Mouse (Mus musculus) thymus, postnatal 10 days (tissue): ENCODE data around the gene Cnga2.
A peak's percentile ranks its signal among the peaks of the same experiment; 100 is the strongest.
"Not testable (repeated sequence)": the region's sequence is repeated elsewhere in the genome, so short reads cannot be mapped to it uniquely, and the experiment has no call there.

Experiments used
- DNase-seq, 2 experiments: peaks; one replicate each; pipeline ENCODE4 v3.0.0; 2021; ENCODE audit warnings: low spot score in 2 of 2

Cnga2 gene

DNA sequence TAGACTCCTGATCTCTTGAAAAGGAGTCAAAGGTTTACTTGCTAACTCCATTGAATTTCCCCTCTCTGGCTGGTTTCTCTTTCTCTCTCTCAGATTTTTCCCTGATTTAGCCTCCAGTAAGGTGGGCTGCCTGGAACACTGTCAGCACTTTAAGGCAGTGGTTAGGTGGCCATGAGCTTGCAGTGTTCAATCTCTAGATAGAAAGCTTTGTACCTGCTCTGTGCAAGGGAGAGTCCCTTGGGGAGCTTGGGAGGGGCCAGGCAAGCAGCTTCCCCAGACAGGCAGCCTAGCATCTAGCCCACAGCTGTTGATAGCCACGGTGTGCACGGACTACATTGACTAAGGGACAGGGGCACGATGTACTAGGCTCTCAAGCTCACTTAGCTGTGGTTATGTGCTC is at the start of gene Cnga2:
Gene Cnga2 (plus strand): TSS at position 301 of the 400 bp plus-strand sequence.
- no peak for DNase-seq

DNA sequence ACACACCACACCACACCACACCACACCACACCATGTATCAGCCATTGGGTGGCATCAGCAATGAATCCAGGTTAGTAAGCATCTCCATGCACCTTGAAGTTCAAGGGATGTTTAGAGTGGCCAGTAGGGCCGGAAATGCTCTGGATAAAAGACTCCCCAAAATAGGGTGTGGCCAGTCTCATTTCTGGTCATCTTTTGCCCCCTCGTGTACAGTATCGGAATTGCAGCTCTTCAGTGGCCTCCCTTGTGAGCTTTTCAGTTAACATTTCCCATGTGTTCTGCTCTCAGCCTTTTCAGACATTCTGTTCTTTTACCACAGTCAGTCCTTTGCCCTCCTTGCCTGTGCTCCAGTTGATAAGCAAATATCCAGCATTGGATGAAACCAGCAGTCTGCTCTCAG is 45.0 kb upstream of the Cnga2 start:
- peak in 1 of 2 experiments; percentile 19 for DNase-seq

DNA sequence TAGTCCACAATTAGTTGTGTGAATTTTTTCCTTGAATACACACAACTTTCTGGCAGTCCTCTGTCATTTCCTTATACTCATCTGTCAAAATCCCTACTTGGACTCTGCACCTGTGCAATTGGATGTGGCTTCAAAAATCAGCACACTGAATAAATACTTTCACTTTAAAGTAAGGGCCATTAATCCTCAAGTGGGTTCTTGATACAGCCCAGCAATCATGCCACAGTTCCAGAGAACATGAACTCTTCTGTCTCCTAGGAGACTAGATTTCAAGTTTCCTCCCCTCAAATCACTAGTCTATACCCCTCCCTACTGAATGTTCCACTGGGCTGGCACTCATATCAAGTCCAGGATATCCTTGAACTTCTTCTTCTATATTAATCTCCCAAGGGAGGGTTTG is 33.3 kb upstream of the Cnga2 start:
- no peak for DNase-seq

DNA sequence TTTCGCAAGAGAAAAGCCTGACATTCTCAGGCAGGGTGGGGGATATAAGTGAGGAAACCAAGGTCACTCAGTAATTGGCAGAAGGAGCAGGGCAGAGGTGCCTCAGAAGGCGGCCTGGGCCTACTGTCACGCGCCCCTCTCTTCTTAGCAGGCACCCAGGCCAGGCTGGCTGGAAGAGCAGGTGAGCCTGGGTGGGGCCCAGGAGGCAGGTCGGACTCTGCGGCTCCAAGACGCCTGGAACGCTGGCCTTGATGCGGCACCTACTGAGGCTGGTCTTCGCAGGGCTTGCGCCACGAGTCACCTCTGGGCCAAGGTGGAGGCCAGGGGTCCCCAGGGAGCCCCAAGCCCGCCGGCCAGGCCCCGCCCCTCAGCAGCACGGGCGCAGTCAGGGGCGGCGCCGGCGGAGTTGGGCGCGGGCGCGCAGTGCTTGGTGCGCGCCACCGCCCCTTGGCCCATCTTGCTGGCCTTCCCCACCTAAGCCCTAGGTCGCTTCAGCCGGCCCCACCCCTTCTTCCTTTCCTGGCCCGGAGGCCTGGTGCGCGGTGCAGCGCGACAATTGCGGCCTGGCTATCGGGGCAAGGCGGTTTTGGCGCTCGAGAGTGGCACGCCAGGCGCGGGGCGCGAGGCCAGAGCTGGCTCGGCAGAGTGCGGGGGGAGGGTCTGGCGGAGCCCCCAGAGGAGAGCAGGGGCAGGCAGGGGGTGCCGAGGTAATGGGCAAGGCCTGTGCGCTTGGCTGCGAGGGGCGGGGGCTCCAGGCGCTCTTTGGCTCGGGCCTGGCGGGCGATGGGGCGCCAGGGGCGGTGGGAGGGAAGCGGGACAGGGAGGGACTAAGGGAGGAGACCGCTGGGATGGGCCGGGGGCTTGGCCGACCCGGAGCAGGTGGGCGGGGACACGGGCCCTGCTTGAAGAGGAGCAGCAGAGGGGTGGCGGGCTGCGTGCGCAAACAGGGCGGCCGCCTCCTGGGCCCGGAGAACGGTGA is 29.3 kb upstream of the Cnga2 start, which contains the start of gene Prrg3:
Gene Prrg3 (plus strand): TSS at position 552 of the 979 bp plus-strand sequence.
- no peak for DNase-seq

DNA sequence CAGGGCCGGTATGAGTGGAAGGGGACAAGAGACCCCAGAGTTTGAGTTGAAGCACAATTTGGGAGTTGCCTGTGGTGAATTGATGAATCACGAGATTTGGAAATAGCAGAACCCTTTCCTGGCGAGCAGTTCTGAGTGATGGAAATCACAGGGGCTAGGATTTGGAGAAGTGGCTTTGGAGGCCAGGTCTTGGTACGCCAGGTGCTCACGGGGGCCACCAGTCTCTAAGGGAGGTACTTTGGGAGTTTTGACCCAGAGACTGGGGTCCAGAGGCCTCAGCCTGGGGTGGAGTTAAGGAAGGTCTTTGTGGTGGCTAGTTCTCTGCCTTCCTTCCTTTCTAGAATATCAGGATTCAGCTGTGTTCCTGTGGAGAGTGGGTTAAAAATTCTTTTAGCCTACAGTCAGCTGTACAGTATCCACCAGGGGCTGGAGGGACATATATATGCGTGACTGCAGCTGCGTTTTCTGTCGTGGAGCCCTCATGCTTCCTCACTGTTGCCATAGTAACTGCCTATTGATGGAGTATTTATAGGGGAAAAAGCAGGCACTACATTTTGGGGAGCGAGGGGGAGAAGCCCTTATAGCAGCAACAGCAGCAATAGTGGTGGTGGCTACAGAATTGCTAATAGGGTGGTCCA is 28.3 kb upstream of the Cnga2 start:
- no peak for DNase-seq

DNA sequence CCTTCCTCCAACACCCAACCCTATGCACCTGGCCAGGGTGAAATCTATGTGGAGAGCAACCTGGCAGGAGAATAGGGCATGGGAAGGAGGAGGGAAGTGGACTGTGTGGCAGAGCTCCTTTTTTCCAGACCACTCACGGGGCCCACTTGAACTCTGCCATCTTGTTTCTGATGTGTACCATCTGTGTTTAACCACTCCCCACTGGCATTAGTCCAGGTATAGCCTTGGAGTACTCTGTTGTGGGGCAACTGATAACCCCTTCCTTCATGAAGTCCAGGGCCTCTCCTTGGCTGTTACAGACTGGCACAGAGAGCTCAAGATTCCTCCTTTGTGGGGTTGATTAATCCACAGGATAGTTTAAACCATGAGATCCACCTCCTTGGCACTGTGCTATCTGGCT is 23.4 kb upstream of the Cnga2 start:
- no peak for DNase-seq

DNA sequence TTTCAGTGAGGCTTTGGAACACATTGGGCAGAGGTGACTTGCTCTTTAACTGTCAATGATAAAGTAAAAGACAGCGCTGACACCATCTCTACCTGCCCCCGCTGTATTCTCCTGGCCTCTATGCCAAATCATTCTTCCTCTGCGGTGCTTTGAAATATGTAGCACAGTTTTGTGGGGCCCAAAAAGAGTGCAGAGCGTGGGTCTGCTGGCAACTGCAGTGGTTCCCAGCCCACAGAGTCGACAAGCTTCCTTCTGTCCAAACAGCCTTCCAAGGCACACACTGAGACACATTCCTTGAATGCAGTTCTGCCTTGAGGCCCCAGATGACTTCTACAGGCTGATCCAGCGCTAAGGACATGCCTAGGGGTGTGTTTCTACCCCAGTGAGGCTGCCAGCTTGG is 22.8 kb upstream of the Cnga2 start:
- no peak for DNase-seq

DNA sequence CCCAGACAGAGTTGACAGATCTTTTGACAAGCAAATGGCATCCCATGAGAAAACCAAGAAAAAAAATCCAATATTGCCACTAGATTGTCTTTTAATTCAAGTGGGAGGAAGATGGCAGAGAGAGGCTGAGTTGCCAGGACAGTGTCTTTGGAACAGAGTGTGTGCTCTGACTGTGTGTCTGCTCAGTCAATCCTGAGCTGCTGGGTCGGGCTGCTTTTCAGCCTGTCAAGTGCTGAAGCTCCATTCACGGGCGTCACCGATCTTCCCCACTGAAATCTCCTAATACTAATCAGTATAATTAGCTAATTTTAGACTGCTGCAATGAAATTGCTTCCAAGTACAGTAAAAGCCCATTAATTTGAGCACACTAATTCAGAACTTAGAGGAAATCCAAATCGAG is 20.3 kb upstream of the Cnga2 start:
- DNase-seq: no peak

DNA sequence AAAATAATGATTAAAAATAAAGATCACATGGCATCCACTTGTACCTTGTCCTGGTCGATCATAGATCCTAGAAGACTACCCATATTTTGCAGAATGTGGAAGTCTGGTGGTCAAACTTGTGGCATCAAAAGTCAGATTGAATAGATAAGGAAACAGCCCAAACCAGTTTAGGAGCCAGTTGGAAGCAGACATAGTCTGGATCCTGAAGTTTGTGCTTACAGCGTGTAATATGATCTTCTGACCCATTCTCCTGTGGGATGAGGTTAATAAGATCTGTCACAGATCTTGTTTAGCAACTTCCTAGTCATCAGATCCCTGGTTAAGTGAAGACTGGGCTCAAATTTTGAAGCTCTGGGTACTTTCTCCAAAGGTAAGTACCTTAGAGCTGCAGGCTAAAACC is 19.0 kb upstream of the Cnga2 start, which contains the start of gene Fate1:
Gene Fate1 (plus strand): TSS at position 301 of the 400 bp plus-strand sequence.
- DNase-seq: no peak

DNA sequence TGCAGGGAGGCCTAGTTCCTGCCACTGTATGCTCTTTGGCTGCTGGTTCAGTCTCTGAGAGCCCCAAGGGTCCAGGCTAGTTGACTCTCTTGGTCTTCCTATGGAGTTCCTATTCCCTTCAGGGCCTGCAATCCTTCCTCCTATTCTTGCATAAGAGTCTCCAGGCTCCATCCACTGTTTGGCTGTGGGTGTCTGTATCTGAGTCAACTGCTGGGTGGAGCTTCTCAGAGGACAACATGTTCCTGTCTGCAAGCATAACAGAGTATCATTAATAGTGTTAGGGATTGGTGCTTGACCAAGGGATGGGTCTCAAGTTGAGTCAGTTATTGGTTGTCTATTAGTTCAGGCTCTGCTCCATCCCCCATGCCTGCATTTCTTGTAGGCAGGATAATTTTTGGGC is 14.0 kb upstream of the Cnga2 start:
- DNase-seq: not testable (repeated sequence)

DNA sequence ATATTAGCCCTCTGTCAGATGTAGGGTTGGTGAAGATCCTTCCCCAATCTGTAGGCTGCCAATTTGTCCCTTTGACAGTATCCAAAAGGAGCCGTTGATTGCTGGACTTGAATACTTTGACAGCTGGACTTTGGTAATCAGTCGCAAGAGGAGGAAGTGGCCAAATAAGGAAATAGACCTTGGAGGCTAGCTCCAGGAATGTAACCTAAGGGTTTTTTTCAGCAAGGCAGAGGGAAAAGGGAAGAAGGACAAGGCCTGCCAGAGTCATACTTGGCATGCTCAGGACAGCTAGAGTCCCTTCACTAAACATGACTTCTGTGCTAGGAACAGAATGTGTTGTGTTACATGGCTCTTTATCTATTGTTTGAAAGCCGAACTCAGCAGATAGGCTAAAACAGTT is 11.2 kb upstream of the Cnga2 start:
- DNase-seq: no peak

DNA sequence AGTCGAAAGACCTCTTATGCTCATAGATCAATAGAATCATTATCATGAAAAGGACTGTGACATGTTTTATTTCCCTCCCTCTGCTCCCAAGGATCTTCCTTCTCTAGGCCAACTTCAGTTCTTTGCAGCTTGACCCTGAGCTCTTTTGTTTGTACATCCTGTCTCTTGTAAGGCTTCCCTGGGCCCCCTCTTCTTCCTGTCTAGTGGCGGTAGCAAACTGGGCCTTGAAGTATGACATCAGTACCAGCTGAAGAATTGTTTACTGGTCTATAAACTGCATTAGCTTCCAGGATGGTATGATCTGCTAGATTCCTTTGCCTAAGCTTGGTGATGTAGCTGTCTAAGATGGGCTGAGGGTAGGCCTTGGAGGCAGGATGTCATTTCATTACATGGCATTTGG is 10.3 kb upstream of the Cnga2 start:
- no peak for DNase-seq

DNA sequence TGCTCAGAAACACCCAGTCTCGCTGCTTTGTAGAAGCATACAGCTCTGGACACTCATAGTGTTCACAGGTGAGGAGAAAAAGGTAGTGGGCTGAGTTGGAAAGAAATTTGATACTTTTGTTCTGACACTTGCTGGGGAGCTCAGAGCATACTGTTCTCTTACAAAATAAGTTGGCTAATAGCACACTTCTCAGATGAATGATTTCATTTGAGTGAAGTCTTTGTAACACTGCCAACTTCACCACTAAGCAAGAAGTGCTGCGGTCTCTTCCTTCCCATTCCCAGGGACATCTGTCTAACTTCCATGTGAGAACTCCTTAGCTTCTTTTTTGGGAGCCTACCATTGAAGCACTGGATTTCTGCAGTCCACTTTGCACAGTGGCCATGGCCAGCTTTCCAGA is 8.4 kb upstream of the Cnga2 start:
- DNase-seq: no peak

DNA sequence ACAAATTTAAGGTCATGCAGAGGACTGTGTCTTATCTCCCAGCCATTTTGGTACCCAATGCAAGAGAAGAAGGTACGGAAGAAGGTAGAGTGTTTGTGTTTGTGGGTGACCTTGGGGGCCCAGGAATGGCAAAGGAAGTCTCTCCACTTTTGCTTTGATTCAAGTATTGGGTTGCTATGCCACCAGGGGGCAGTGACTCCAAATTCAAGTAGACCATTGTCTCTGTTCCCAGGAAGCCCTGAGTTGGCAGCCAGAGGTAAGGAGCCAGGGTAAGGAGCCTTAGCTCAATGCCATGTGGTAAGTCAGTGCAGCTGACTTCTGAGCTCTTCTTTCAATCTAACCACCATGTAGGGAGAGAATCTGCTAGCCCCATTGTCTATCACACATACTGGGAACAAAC is 7.9 kb upstream of the Cnga2 start:
- DNase-seq: no peak

DNA sequence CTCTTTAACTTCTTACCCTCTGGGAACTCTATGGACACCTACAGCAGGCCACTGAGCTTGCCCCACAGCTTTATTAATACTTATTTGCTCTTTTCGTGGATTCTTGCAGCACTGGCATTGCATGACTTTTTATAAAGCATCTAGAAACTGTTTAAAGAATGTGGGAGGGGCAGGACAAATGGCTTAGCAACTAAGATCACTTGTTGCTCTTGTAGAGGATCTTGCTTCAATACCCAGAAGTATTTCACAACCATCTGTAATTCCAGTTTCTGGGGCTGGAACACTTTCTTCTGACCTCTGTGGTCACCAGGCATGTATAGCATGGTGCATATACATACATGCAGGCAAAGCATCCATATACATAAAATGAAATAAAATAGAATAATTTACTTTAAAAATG is 4.3 kb downstream of the Cnga2 start:
- DNase-seq: no peak

DNA sequence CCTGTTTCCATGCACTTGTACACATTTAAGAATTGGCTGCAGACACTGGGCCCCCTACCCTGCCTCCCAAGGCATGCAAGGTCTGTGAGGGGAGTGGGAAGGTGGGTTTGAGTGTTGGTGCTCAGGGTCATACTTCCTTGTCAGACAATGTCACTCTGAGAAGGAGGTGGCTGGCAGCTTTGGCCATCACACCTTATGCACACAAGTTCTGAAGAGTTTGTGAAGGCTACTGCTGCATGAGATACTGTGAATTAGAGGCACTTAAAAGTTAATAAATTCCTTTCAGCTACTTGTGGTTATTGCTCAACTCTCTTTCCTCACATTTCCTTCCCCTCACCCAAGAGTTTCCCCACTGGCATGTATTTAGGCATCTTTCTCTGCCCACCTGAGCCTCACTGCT is 18.3 kb downstream of the Cnga2 start:
- no peak for DNase-seq

DNA sequence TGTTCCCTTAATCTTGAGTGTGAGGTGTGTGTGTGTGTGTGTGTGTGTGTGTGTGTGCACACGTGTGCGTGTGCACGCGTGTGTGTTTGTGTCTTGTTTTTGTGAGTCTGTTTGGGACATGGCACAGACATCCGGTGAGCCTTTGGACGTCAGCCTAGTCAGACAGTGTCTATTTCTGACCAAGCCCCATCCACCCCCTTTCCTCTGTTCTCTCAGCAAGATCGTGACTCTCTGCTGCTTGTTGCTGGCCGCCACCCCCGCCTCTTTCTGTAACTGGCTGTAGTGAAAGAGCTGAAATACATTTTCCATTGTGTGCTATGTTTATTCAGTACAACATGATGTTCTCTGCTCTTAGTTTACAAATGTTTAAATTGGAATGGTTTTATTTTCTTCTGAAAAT is 20.6 kb downstream of the Cnga2 start:
- DNase-seq: no peak

DNA sequence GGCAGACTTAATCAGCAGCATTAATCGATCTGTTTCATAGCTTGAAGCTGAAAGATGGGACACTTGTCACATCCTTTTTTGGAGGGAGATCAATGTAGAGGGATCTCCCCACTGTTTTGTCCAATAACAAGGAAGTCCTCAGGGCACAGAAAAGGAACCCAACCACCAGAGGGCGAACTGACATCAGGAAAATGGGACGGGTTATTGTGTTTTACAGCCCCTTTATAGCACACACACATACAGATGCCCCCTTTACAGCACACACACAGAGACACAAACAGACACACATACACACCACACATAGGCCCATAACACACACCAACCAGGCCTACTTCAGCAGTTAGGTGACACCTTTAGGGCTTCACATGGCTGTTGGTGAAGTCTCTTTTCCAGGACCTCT is 21.2 kb downstream of the Cnga2 start:
- DNase-seq: no peak

DNA sequence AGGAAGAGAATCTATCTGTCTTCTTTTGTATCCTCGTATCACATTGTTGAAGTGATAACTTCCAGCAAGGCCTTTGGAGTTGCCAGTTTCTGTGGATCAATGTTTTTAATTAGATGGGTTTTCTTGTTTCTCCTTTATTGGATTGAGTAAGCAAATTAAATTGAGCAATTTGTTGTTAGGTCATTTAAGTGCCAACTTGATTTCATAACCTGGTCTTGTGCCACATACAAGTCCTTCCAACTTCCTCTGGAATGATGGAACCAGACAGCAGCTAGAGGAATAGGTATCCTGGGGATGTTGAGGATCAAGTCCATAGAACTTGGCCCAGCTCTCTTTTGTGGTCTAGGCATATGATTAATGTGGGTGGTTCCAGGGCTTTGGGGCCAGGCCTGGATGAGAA is 30.6 kb downstream of the Cnga2 start:
- DNase-seq: no peak

DNA sequence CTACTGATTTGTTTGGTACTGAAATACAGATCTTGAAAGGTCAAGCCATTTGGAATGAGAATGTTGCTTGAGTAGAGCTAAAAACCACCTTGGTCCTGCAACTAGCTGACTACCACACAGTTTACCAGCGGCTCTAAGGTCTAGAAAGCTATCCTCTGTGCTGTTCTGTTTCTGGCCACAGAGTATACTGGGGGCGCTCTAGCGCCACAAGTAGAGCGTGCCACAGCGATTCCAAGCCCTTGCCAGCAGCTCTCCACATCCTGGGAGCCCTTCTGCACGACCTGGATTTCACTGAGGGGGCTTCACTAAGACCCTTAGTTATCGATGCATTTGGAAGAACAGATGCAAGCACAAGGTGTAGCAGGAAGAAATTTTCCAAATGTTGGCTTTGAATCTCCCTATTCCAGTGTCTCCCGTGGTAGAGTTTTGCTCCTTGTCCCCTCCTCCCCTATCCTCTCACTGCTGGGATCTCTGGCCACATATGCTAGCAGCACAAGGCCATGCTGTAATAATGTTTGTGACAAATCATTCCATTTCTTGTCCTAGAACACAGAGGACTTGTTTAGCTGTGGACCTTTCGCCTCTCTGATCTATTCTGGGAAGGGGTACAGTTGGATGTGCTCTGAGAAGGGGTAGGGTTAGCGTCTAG is 31.2 kb downstream of the Cnga2 start:
- DNase-seq: no peak

DNA sequence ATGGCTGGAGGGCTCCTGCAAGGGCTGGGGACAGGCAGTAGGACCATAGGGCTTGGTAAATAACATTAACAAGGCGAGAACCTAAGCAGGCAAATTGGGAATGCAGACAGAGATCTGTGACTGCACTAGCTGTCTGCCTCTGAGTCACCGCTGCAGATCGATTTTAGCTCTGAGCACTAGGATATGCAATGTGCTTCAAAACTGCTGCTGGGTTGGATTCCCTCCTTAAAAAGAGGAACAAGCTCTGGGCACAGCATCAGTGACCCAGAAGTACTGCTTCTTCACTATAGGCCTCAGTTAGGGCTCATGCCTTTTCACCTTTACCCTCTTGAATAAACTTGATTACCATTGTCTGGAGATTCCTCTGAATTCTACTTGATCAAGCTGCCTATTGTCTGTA is 31.9 kb downstream of the Cnga2 start:
- DNase-seq: no peak

DNA sequence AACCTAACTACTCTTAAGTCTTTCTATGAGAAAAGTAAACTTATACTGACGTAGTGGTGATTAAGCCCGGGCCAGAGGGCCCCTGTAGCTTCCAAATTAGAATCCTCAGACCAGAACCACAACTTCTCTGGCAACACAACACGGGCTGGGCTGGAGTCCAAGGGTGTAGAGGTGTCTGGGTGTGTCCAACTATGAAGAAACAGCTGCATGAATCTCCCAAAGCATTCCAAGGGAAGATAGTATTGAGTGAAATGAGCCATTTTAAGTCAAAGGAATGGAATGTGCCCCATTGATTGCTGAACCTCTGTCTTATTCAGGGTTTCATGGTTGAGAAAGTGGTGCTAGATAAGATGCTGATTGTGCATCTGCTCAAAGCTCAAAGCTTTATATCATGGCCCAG is 52.4 kb downstream of the Cnga2 start:
- DNase-seq: no peak

DNA sequence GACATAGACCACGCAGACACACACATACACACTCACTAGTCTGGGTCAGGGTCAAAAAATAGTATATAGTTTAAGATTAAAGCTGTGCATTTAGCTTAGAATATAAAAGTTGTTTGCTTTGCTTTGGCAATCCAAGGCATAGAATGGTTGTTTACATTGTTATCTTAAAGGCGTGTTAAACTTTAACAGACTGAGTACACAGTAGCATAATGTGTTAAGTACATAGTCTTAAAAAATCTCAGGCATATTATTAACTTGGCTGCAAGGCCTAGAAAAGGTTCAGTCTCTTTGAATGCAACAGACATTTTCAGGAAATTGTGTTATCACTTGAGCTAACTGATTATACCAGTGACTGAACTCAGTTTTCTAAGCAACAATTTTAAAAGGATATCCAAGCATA is 56.3 kb downstream of the Cnga2 start:
- no peak for DNase-seq
